Mouse (Mus musculus) heart, adult 8-10 months (tissue): ENCODE results near the gene Slc44a2. TPM values are rescaled to one million over a fixed set of nuclear protein-coding genes. Genes with fewer than 3 reads are reported as not detected.
"Not testable (repeated sequence)": the region's sequence is repeated elsewhere in the genome, so short reads cannot be mapped to it uniquely, and the experiment has no call there.

ENCODE experiments used
- DNase-seq: peaks from one replicate; pipeline ENCODE4 v3.0.0; 2022; ENCODE audit warnings: low spot score
- total RNA-seq, 4 experiments: library from RNA; stranded (reverse); gene quantifications; 2 replicates each; pipeline ENCODE4 v1.2.4; 2022

Slc44a2 gene
- total RNA-seq, 4 experiments from 2014 or later = 90.2 to 124 (median 94.3) TPM

DNA sequence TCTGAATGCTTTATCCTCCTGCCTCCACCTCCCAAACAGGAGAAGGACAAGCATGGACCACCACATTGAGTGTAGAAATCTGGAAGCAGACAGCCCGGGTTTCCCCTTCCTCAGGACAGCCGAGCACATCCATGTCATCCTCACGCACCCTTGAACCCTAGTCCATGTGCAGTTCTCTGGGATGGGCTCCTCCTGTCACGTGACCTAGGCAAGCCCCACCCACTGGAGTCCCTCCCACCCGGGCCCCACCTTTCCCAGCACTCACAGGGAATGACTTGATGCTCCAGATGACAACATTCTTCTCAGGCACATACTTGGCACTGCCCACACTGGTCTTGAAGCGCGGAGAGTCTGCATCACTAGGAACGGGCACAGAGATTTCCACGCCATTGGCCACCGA, 21.5 kb upstream of the Slc44a2 start:
- no peak for DNase-seq

DNA sequence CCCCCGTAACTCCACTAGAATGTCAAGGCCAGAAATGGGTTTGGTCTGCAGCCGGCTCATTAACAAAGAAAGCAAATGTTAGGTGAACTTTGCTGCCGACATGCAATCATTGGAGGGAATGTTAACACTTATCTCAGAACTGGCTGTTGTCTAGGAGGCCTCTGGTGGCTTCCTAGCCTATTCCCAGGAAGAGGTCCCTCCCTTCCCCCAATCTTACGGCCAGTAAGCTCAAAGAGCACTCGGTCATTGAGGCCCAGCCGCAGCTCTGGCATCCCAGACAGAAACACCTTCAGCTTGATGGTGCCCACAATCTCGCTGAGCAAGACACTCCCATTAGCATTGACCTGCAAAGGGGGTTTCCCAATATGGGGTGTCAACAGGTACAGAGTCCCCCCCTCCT, 15.4 kb upstream of the Slc44a2 start:
- no peak for DNase-seq

DNA sequence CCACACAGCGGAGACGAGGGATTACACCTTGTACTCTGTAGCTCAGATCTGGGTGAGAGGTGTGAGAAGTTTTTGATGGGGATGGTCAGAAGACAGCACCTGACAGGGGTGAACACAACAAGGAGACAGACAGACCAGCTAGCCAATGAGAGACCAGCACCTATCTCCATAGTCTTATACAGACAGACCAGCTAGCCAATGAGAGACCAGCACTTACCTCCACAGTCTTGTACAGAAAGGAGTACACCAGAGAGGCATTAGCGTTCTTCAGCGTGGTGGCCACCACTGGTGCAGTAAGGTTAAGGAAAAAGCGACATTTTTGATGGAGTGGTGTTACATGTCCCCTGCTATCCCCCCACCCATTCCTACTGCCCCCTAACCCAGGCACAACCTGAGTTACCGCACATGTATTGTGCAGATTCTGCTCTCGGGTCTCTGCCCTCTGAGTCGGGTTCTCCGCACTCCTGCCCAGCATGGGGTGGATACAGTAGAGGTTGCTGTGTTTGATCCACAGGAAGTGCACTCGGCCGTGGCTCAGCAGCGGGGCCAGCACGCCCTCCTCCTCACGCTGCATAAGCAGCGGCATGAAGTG, 11.3 kb upstream of the Slc44a2 start:
- no peak for DNase-seq

DNA sequence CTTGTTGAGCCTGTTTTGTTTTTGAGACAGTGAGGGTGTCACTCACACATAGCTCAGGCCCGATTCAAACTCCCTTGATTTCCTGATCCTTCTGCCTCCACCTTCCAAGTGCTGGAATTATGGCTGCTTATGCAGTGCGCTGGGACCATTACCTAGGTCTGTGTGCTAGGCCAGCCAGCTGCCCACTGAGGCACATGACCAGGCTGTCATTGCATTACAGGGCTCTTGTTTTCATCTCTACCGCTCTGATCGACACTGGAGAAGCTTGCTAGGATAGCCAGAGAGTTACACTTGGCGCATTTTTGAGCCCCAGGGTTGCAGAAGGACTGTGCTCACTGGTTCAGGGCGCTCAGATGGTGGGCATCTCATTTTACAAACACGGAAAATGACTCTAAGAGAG, 8.8 kb upstream of the Slc44a2 start:
- no peak for DNase-seq

DNA sequence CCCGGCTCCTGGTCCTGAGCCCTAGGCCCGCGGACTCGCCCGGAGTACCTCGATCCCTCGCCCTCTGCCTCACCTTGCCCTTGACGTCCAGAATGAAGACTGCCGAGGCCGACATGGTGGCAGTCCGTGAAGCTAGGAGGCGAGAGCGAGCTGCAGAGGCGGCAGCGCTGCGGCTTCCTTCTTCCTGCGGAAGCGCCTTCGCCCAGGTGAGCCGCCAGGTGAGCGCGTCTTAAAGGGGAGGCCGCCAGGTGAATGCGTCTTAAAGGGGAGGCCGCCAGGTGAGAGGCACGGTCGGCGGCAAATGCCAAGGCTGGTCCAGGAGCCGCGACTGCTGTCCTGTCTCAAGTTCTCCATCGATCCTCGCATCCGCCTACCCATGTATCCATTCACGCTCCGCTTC, 8.4 kb upstream of the Slc44a2 start, which contains the start of gene Ap1m2:
Gene Ap1m2 (minus strand): TSS at position 204 of the 400 bp plus-strand sequence.
- no peak for DNase-seq

DNA sequence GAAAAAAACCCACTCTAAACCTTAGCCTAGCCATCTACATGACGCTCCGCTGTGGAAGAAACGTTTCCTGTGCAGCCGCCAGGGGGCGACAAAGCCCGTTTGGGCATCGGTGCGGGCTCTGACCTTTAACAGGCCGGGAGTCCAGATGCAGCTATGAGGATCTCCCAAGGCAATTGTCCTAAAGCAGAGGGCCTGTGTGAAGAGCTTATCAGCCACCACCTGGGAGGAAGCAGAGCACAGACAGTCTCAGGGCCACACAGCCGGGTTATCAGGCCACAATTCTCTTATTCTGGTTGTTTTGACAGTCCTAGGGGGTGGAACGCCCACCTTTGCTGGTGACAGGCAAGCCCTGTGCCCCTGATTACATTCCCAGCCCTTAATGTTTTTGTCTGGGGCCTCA, 7.1 kb upstream of the Slc44a2 start:
- peak; percentile 89 for DNase-seq

DNA sequence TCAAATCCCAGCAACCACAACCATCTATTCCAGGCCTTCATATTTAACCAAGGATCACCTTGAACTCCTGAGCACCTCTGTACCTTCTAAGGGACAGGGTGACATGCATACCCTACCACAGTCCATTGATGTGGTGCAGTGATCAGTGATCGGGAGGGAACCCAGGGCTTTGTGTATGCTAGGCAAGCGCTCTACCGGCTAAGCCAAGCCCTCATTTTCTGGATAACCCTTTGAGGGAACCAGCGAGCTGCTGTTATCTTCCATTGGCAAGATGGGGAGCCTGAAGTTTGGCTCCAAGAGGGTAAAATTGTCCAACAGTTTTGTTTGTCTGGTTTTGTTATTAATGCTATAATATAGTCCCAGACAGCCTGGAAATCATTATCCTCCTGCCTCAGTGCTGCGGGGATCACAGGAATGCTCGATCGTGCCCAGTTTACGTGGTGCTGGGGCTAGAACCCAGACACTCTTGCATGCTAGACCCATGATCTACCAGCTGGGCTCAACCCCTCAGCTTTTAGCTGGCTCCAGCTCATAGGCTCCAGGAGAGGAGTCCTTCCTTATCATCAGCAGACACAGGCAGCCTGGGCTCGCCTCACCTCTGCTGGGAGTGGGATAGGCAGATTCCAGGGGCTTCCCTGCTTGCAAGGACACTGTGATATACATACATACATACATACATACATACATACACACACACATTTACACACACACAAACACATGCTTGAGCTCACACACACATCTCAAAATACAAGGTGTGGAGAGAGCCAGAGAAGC, 5.9 kb upstream of the Slc44a2 start:
- DNase-seq = no peak

DNA sequence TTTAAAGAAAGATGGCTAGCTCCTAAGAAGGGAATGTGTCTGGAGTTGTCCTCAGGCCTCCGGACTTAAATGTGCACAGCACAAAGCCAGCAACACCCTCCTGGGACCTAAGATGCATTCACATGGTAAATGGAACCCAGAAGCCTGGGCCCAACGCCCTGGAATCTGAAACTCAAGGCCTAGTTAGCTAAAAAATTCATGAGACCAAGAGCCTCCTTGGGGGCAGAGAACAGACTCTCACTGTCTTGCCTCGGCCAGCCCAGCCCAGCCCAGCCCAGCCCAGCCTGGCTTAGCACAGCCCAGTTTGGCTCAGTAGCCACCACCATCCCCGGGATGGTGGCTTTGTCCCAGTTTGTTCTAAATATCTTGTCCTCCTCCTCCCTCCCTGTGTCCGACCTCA, 5.1 kb upstream of the Slc44a2 start:
- no peak for DNase-seq

DNA sequence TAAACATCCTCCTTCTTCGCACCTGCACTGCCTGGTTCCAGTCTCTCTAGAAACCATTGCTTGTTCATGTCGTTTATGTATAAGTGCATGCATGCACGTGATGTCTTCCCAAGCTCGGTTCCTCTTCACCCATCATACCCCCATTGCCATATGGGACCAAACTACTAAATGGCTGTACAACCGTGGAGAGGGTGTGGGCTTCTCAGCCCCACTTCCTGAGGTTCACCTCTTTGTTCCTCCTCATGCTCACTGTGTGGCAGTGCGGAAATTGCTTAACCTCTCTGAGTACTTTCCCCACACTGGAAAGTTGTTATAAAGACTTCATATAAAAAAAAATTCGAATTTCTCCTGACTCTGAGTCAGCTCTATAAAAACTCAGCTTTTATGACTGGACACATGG, 3.8 kb upstream of the Slc44a2 start:
- DNase-seq = no peak

DNA sequence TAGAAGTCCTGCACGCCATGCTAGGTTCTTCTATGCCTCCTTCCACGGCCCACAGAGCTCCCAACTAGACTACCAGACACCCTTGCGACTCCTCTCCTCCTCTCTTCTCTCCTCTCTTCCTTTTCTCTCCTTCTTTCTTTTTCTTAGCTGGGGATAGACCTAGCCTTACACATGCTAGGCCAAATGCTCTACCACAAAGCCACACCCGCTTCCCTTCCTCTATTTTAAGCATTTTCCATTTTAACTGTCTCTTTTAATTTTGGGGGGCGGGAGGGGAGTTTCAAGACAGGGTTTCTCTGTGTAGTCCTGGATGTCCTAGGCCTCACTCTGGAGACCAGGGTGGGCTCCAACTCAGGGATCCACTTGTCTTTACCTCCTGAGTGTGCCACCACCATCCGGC, 1.7 kb upstream of the Slc44a2 start:
- DNase-seq = no peak

DNA sequence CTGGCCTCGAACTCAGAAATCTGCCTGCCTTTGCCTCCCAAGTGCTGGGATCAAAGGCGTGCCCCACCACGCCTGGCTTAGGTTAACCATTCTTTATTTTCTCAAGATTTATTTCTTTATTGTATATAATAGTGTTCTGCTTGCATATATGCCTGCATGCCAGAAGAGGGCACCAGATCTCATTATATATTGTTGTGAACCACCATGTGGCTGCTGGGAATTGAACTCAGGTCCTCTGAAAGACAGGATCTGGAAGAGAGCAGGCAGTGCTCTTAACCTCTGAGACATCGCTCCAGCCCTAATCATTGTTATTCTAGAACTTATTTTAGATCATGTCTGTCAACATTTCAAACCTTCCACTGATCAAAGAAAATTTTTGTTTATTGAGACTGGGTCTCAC, 995 bp upstream of the Slc44a2 start:
- no peak for DNase-seq

DNA sequence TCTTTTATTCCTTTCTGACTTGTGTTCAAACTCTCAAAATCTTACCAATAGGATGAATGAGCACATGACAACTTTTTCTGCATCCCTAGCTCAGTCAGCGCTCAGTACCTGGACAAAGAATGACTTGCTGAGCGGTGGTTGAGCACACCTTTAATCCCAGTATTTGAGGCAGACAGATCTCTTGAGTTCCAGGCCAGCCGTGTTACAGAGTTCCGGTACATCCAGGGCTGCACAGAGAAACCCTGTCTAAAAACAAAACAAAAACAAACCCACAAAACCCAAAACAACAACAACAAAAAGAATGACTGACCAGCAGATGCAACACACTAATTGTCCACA, 249 bp upstream of the Slc44a2 start:
- no peak for DNase-seq

DNA sequence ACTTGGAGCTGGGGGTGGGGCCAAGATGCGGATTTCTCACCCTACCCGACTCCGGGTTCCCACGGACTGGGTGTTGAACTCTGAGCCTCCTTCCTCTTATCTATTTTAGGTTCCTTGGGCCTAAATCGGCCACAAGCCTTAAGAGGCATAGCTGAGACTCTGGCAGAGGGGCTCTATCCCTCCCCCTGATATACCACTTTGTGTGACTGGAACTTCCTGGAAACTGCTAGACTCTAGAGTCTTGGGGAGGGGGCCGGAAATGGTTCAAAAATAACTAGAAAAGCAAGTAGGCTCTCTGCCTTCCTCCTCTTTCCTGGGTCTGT, 976 bp downstream of the Slc44a2 start:
- DNase-seq = peak; percentile 59

DNA sequence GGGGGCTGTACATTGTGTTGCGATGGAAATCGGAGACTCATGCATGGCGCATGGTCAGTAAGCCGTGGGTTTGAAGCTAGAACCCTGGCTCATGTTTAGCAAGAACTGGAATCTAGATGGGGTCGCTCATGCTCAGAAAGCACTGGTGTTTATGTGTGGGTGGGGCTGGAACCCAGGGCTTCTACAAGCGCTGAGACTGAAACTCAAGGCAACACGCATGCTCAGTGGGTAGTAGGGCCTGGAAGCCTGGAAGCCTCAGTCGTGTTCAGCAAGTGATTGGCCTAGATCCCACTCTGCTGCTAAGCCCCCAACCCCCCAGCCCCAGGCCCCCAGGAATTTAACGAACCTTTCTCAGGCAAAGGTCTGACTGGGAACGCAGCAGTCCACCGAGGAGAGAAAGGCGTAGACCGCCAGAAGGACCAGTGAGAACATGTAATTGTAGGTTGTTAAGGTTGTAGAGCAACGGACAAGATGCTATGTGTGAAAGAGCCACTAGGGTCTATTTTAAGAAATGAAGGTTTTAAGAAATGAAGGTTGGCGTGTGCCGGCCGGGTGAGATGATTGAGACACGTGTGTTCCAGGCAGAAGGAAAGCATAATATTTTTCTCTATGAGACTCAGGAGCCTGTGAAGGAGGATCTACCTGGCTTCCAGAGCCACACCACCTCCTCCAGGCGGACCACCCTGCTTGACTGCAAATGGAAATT, 1.9 kb downstream of the Slc44a2 start:
- no peak for DNase-seq

DNA sequence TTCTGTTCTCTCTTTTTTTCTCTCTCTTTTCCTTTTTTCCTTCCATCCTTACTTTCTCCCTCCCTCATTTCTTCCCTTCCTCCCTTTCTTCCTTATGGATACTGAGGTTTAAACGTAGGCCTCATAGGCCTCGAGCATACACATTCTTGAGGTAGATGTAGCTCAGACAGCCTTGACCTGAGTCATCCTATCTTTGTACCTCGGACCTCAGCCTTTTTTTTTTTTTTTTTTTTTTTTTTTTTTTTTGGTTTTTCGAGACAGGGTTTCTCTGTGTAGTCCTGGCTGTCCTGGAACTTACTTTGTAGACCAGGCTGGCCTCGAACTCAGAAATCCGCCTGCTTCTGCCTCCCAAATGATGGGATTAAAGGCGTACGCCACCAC, 2.4 kb downstream of the Slc44a2 start:
- not testable (repeated sequence) for DNase-seq

DNA sequence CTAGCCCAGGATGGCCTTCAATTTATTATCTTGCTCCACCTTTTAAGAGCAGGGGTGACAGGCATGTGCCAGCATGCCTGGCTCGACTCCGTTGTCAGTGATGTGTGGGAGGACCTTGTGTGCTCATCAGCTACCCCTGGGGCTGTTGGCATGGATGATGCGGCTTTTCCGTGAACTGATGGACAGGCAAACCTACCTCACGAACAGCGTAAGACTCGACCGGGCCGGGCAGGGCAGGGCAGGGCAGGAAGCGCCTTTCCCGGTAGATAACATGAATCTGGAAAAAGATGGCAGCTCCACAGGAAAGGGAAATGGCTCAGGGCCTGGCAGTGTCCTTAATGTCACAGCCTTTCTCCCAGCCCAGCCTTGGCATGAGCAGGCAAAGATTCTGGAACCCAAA, 3.8 kb downstream of the Slc44a2 start:
- no peak for DNase-seq

DNA sequence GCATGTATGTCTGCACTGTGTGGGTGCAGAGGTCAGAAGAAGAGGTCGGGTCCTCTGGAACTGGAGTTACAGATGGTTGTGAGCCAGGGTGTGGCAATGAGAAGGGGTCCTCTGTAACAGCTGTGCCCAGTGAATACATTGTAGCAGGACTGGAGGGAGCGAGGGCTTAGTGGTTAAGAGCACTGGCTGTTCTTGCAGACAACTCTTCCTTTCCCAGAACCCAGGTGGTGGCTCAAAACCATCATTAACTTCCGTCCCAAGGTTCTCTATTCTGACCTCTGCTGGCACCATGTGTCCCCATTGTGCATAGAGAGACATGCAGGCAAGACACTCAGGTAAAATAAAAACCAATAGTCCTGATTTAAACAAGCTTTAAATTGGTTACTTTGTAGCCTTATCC, 7.1 kb downstream of the Slc44a2 start:
- DNase-seq = no peak

DNA sequence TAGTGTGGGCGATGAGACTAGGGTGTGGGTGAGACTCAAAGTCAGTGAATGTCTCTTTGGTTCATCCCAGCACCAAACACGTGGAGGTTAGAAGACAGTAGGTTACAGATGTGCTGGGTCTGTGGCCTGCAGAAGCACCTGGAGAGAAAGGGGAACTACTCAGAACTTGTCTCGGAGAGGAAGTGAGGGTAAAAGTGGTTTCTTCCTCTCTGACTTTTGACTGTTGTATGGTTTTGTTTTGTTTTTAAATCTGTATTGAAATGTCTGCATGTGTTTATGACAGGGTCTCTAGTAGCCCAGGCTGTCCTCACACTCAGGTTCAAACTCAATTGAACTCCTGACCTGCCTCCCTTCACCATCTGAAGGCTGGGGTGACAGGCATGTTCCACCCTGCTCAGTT, 7.5 kb downstream of the Slc44a2 start:
- DNase-seq = no peak

DNA sequence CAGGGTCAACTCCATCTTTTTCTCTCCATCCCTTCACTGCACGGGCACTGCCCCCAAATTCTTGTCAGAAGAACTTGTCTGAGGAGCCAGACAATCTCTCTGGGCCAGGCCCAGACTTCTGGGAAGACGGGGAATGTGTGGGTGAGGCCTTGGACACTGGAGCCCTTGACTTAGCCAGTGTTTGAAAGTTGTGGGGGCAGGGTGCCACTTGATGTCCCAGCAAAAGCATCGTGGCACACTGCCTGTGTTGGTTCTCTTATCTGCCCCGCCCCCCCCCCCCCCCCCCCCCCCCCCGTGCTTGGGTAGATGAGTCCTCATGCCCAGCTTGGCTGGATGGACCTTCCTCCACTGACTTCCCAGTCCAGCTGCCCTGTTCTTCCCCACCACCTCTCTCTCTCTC, 8.5 kb downstream of the Slc44a2 start:
- peak; percentile 42 for DNase-seq

DNA sequence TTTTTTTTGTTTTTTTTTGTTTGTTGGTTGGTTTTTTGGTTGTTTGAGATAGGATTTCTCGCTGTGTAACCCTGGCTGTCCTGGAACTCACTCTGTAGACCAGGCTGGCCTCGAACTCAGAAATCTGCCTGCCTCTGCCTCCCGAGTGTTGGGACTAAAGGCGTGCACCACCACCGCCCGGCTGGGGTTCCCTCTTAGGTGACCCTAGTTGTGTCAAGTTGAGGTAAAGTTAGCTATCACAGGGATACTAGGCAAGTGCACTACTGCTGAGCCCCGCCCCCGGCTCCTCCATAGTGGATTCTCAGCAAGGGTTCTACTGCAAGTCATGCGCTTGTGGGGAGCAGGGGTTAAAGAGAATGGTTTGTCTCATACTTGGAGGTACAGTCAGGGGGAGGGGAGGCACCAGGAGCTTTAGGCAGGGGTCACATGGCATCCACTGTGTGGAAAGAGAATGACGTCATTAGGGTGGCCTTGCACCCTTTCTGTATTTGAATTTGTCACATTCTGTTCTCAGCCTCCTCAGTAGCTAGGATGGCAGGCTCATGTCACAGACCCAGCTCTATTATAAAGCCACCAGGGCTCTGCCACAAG, 9.3 kb downstream of the Slc44a2 start:
- DNase-seq = no peak

DNA sequence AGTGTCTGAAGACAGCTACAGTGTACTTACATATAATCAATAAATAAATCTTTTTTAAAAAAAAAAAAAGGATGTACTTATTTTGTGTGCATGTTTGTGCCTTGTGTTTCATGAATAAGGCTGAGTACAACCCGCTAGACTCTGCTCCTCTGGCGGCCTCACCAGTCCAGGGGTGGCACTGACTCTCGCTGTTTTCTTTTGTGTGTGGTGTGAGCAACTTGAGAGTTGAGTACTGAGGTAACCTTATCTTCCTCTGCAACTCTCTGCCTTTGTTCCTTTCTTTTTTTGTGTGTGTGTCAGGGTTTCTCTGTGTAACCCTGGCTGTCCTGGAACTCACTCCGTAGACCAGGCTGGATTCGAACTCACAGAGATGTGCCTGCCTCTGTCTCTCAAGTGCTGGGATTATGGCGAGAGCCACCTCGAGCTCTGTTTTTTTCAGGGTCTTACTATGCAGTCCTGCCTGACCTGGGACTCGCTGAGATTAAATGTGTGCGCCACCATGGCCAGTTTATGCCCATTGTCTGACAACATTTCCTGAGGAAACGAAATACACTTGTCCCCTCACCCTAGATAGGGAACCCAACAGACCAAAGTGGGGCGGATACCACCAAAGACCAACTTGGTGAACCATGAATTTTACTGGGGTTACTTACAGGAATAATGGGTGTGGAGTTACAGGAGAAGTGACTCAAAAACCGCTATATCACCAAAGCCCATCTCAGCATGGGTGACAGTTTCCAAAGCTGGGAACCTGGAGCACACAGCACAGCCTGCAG, 11.1 kb downstream of the Slc44a2 start:
- no peak for DNase-seq
